Mouse (Mus musculus) inflammation-experienced regulatory T-cells, adult 6 months (primary cell): ENCODE measurements around the gene Pdgfb. TPM values are rescaled to one million over a fixed set of nuclear protein-coding genes. Genes with fewer than 3 reads are reported as not detected.

ENCODE experiments used
- ATAC-seq: one replicate; pipeline ENCODE4 v1.8.0; 2017
- polyA plus RNA-seq, 3 experiments: library from polyadenylated mRNA; unstranded; fragments of 100-300 nt; shearing (Covaris generic); gene quantifications; one replicate each; pipeline ENCODE4 v1.2.1; 2017

Pdgfb gene
- polyA plus RNA-seq, 3 experiments from 2014 or later: 1.4 to 2.1 (median 2.1) TPM

DNA sequence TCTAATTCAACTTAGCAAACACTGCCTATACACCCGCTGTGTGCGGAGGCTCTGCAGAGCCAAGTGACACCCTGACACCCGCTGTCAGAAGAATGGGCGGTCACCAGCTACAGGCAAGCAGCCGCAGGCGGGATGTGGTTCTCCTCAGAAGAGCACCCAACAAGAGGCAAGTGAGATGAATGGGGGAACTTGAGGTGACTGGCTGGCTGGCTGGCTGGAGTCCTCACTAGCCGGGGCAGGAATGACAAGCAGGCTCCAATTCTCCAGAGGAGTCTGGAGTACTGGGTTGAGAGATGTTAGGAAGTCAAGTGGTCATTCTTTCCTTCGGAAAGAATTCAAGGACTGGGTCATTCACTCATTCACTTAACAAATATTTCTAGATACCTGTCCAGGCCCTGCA is 58.2 kb downstream of the Pdgfb start:
- peak; percentile 98 for ATAC-seq

DNA sequence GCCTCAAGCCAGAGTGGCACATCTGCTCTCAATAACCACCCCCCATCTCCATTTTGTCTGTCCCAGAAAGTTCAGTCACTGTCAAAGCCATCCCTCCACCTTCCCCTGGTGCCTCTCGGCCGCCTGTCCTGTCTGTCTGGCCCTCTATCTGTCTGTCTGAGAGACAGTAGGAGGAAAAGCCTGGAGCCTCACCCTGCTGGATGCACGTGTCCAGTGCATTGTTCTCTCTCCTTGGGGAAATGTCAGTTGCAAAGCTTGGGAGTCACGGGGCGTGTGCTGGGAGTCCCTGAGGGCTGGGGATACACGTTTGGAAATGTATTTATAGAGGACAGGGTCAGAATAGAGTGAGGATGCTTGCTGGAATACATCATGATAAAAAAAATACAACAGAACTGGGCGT is 61.3 kb downstream of the Pdgfb start:
- no peak for ATAC-seq

DNA sequence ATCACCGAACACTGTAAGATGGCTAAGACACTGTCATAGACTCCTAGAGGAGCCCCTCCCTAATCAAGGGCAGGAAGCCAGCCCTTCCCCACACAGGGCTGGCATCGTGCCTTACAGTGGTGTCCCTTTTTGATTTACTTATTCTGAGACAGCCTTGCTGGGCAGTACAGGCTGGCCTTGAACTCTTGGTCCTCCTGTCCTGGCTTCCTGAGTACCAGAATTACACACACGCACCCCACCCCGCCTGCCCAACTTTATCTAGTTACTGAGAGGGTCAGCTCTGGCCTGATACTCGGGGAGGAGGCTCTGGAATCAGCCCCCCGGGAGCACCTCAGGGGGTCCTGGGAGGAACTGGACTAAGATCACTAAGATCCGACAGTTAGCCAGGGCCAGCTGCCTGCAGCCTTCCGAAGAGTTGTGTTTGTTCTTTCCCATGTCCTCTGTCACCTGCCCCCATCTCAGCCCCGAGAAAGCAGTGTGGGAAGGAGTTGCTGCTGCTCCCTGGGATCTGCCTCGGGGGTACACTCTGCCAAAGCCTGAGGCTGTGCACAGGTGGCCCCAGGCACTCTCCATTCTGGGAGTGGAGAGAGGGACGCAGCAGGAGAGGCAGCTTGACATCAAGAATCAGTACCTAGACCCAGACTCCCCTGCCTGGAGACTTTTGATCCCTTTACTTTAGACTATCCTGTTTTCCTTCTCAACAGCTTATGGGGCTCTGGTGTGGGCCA is 62.1 kb downstream of the Pdgfb start:
- ATAC-seq: no peak

DNA sequence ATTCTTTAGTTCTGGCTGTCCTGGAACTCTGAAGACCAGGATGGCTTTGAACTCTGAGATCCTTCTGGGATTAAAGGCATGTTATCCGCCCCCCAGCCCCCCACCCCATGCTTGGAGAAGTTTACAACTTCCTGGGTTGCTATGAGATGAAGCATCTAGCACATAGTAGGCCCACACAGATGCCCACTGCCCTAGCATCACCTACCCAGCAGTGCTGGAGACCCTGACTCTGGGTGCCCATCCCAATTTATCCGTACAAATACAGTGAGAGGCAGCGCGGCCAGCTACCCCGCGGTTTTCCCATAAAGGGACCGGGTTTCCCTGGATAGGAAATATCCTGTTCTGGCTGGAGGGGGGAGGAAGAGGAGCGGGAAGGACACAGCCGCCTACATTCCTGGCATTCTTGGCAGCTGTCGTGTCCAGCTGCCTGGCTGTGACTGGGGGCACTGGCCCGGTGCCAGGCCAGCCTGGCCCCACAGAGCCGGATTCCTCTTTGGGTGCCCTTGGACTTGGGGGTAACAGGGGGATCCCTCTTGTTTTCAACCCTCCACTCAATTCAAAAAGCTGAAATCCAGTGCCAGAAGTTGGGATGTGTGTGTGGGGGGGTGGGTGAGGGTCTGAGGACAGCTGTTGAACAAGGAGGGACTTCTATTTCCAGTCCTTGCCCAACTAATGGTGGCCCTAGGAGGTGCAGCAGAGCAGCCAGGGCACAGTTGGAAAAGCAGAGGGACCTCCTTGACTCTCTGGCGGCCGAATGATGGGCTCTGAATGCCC is 62.9 kb downstream of the Pdgfb start:
- ATAC-seq: no peak

DNA sequence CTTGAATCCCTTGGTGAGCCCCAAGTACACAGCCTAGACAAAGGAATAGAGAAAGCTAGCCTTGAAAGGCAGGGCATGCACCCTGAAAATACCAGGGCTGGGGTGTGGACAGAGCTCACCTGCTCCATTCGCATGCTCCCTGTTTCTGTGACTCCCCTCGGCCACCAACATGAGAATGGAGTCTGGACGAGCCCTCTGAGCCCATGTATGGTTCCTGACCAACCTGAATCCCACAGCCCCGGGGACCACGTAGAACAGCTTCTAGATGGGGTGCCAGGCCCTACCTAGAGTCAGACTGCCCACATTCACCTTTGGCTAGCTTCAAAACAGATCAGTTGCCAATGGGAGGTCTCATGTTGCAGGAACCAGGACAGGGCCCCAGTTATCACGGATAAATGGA is 63.6 kb downstream of the Pdgfb start:
- ATAC-seq: no peak

DNA sequence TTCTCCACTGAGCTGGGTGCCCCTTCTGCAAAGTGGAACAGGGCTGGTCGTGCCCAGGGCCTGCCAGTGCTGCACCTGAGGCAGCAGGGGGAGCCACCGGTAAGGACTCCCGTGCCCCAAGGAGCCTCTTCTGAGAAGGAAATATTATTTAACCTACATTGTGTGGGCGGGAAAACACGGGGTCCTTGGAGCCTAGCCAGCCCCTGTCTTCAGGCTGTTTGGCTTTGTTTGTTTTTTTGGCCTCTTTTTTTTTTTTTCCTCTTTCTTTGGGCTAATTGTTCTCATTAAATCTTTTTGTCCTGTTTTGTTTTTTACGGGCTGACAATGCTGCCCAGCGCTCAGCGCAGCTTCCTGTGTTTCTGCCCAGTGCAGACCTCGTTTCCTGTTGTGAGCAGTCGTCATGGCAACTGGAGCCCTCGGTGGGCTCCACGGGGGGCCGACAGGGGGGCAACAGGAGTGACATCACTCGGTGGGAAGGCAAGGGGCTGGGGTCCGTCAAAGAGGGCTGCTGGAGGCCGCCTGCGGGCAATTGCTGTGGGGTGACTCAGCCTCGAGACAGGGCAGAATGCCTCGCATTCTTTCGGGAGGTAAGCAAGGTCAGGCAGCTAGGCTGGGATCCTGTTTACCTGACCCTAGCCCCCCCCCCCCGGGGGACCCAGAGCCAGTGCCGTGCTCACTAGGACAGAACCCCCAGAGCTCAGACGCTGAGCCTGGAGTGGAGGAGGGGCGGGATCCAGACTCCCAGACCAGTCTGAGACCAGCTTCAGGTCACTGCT is 64.3 kb downstream of the Pdgfb start:
- peak; percentile 74 for ATAC-seq

DNA sequence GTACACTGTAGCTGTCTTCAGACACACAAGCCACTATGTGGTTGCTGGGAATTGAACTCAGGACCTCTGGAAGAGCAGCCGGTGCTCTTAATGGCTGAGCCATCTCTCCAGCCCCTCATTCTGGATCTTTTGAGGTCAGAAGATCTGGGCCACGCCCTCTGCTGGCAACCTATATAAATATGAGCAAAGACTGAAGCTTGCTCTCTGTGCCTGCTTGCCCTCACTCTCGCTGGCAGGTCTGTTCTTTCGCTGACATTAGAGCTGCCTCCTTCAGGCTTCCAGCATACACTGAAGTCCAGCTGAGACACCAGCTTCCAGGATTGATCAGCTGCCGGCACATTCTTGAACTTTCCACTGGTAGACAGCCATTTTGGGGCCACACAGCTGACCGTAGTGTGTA is 67.1 kb downstream of the Pdgfb start:
- no peak for ATAC-seq

DNA sequence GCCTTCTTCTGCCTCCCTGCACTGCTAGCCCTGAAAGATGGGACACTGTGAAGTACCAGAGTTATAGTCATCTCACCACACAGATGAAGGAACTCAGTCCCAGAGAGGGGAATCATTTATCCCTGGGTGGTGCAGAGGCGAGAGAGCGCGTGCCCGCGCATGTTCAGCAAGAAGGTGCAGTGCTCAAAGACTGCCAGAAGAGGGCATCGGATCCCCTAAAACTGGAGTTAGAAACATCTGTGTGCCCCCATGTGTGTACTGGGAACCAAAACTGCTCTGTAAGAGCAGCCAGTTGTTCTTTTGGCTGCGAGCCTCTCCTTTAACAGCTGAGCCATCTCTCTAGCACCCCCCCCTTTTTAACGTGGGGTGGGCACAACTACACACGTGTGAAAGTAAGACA is 68.0 kb downstream of the Pdgfb start:
- no peak for ATAC-seq

DNA sequence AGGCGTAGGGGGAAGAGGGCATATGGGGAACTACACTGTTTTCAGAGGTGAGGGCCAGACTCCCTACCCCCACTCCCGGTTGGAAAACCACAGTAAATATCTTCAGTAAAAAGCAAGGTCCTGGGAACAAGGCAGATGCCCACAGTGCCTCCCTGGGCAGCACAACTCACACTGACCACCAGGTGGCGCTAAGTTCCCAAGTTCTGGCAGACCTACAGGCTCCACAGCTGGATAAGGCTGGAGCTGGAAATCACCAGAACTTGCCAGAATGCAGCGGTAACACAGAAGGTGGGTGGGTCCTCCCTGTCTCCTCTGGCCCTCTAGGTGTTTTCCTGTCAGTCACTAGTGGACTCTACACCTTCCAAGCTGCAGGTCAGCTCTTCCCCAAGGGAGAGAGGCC is 68.8 kb downstream of the Pdgfb start:
- ATAC-seq: peak; percentile 58

Other genes with a start within 250 kb of the Pdgfb start
- 1 to 10 TPM; 6.5 to 9.4 (median 8.6) TPM for gene Dnal4, start 237.1 kb downstream of the Pdgfb start, polyA plus RNA-seq
- gene Nptxr, start 210.2 kb downstream of the Pdgfb start, polyA plus RNA-seq: 1 to 10 TPM in 1 of 3 experiments, under 1 TPM in 1, not detected in 1; 0.15 to 1.1 TPM
- gene Npcd, start 180.7 kb downstream of the Pdgfb start, polyA plus RNA-seq: not detected
- 10 to 100 TPM; 10.5 to 13.1 (median 10.9) TPM for gene Cbx6, start 180.3 kb downstream of the Pdgfb start, polyA plus RNA-seq
- gene Apobec3, start 123.3 kb downstream of the Pdgfb start, polyA plus RNA-seq: 100 to 1,000 TPM; 509 to 683 (median 543) TPM
- gene Cbx7, start 43.9 kb downstream of the Pdgfb start, polyA plus RNA-seq: 10 to 100 TPM; 13.3 to 48.6 (median 38.5) TPM
- 1 to 10 TPM in 1 of 3 experiments, under 1 TPM in 1, not detected in 1; 0.77 to 1.7 TPM for gene Syngr1, start 76.4 kb upstream of the Pdgfb start, polyA plus RNA-seq
- gene Rpl3, start 76.9 kb upstream of the Pdgfb start, polyA plus RNA-seq: 1,000 to 10,000 TPM; 2,844 to 4,969 (median 3,861) TPM
- 10 to 100 TPM; 12.2 to 15.9 (median 12.3) TPM for gene Tab1, start 118.2 kb upstream of the Pdgfb start, polyA plus RNA-seq
- gene Mgat3, start 158.7 kb upstream of the Pdgfb start, polyA plus RNA-seq: not detected
- 10 to 100 TPM; 29.1 to 39.4 (median 34.2) TPM for gene Mief1, start 219.0 kb upstream of the Pdgfb start, polyA plus RNA-seq
- 10 to 100 TPM in 1 of 3 experiments, not detected in 2; 10.7 TPM for gene AC140267.1, start 220.9 kb upstream of the Pdgfb start, polyA plus RNA-seq
- 10 to 100 TPM; 78.7 to 96.6 (median 84.8) TPM for gene Atf4, start 240.2 kb upstream of the Pdgfb start, polyA plus RNA-seq
- gene Rps19bp1, start 249.3 kb upstream of the Pdgfb start, polyA plus RNA-seq: 10 to 100 TPM; 19.9 to 24.4 (median 21.7) TPM